Mouse (Mus musculus) CH12.LX (cell line): Measurements from ENCODE around the gene Nell1. TPM values are rescaled to one million over a fixed set of nuclear protein-coding genes. Genes with fewer than 3 reads are reported as not detected.

Experiments
- DNase-seq: peaks from one replicate; pipeline ENCODE4 v3.0.0-alpha.2; 2013; ENCODE audit errors: extremely low read depth
- H3K27ac ChIP-seq: 2 replicates; pipeline ENCODE4 v1.5.1; 2012; ENCODE audit warnings: low read depth, mild to moderate bottlenecking, control low read depth, moderate library complexity; ENCODE audit not compliant: insufficient read depth
- H3K27me3 ChIP-seq: replicated peaks from 2 replicates; pipeline ENCODE3; 2012; ENCODE audit warnings: inconsistent platforms
- H3K36me3 ChIP-seq, 2 experiments: replicated peaks in 1 of 2; 2 replicates each; pipeline versions ENCODE3 to v1.6.1; 2012; ENCODE audit warnings: inconsistent platforms in 1 of 2, low read length in 1 of 2, mild to moderate bottlenecking in 1 of 2, mixed read lengths in 1 of 2, moderate library complexity in 1 of 2; ENCODE audit not compliant: control insufficient read depth in 1 of 2, insufficient read depth in 1 of 2
- H3K4me1 ChIP-seq, 2 experiments: 2 replicates each; pipeline ENCODE4 v1.6.1; 2012; ENCODE audit warnings: inconsistent platforms in 1 of 2, moderate library complexity in 1 of 2; ENCODE audit not compliant: insufficient read depth in 2 of 2, control insufficient read depth in 1 of 2
- H3K4me2 ChIP-seq: 2 replicates; pipeline ENCODE4 v1.6.1; 2012; ENCODE audit warnings: low read depth, mild to moderate bottlenecking, control low read depth; ENCODE audit not compliant: poor library complexity, insufficient read depth, severe bottlenecking
- H3K4me3 ChIP-seq, 3 experiments: fragments of 150-350 bp in 1 of 3; sonication (generic) in 1 of 3; replicated peaks in 1 of 3; 2 replicates each; pipeline versions ENCODE3 to v1.5.1; 2011 to 2012; ENCODE audit warnings: low read depth in 2 of 3, low read length in 2 of 3, mild to moderate bottlenecking in 2 of 3, moderate library complexity in 2 of 3, control low read depth in 1 of 3, improper control_type of control experiment in 1 of 3, inconsistent platforms in 1 of 3, mixed read lengths in 1 of 3; ENCODE audit not compliant: poor library complexity in 1 of 3
- H3K79me2 ChIP-seq: replicated peaks from 2 replicates; pipeline ENCODE4 v1.6.1; 2012; ENCODE audit warnings: mild to moderate bottlenecking, moderate library complexity; ENCODE audit not compliant: control insufficient read depth, poor library complexity, insufficient read depth, severe bottlenecking; ENCODE audit errors: extremely low read depth
- H3K9ac ChIP-seq: 2 replicates; pipeline ENCODE4 v1.6.1; 2012; ENCODE audit warnings: low read depth, mild to moderate bottlenecking, control low read depth, moderate library complexity; ENCODE audit not compliant: insufficient read depth
- H3K9me3 ChIP-seq: replicated peaks from 2 replicates; pipeline ENCODE3; 2012; ENCODE audit warnings: low read length, inconsistent platforms, mixed read lengths
- BHLHE40 ChIP-seq: IDR thresholded peaks from 2 replicates; pipeline ENCODE4 v1.6.1; 2011; ENCODE audit warnings: mild to moderate bottlenecking, low read depth, low read length, improper control_type of control experiment
- CHD2 ChIP-seq: IDR thresholded peaks from 2 replicates; pipeline ENCODE4 v1.6.1; 2011; ENCODE audit warnings: low read length, improper control_type of control experiment
- CTCF ChIP-seq, 2 experiments: IDR thresholded peaks in 1 of 2; conservative IDR thresholded peaks in 1 of 2; 2 replicates each; pipeline ENCODE4 v1.5.1; 2011 to 2012; ENCODE audit warnings: low read depth in 2 of 2, low read length in 2 of 2, improper control_type of control experiment in 1 of 2, inconsistent platforms in 1 of 2, mild to moderate bottlenecking in 1 of 2, moderate library complexity in 1 of 2
- ELF1 ChIP-seq: IDR thresholded peaks from 2 replicates; pipeline ENCODE4 v1.6.1; 2014; ENCODE audit warnings: low read depth, mild to moderate bottlenecking, inconsistent platforms, low read length, improper control_type of control experiment
- ETS1 ChIP-seq: conservative IDR thresholded peaks from 2 replicates; pipeline ENCODE4 v1.6.1; 2012; ENCODE audit warnings: low read depth, mild to moderate bottlenecking, inconsistent platforms, low read length, improper control_type of control experiment, moderate library complexity
- GABPA ChIP-seq: IDR thresholded peaks from 2 replicates; pipeline ENCODE4 v1.6.1; 2012; ENCODE audit warnings: low read depth, low read length, improper control_type of control experiment, inconsistent platforms; ENCODE audit not compliant: insufficient replicate concordance
- JUN ChIP-seq: IDR thresholded peaks from 2 replicates; pipeline ENCODE4 v1.6.1; 2011; ENCODE audit warnings: low read depth, mild to moderate bottlenecking, low read length, improper control_type of control experiment, moderate library complexity; ENCODE audit not compliant: insufficient read depth
- JUND ChIP-seq: conservative IDR thresholded peaks from 2 replicates; pipeline ENCODE4 v1.6.1; 2011; ENCODE audit warnings: low read depth, low read length, improper control_type of control experiment
- MAFK ChIP-seq: IDR thresholded peaks from 2 replicates; pipeline ENCODE4 v1.6.1; 2011; ENCODE audit warnings: low read length, improper control_type of control experiment; ENCODE audit not compliant: insufficient replicate concordance
- MAZ ChIP-seq: IDR thresholded peaks from 2 replicates; pipeline ENCODE4 v1.6.1; 2012; ENCODE audit warnings: low read depth, mild to moderate bottlenecking, inconsistent platforms, low read length, improper control_type of control experiment, moderate library complexity
- MEF2A ChIP-seq: IDR thresholded peaks from 2 replicates; pipeline ENCODE4 v1.6.1; 2014; ENCODE audit warnings: low read depth, mild to moderate bottlenecking, inconsistent platforms, low read length, improper control_type of control experiment, borderline replicate concordance
- MXI1 ChIP-seq: IDR thresholded peaks from 2 replicates; pipeline ENCODE4 v1.6.1; 2011; ENCODE audit warnings: mild to moderate bottlenecking, low read depth, low read length, improper control_type of control experiment
- MYC ChIP-seq: IDR thresholded peaks from 2 replicates; pipeline ENCODE4 v1.6.1; 2011; ENCODE audit warnings: low read depth, mild to moderate bottlenecking, improper control_type of control experiment, low read length
- PAX5 ChIP-seq: IDR thresholded peaks from 2 replicates; pipeline ENCODE4 v1.6.1; 2012; ENCODE audit warnings: low read length, inconsistent platforms, mixed read lengths
- POLR2A ChIP-seq: IDR thresholded peaks from 2 replicates; pipeline ENCODE4 v1.6.1; 2011; ENCODE audit warnings: low read depth, mild to moderate bottlenecking, improper control_type of control experiment, low read length
- RAD21 ChIP-seq: IDR thresholded peaks from 2 replicates; pipeline ENCODE4 v1.6.1; 2011; ENCODE audit warnings: low read depth, mild to moderate bottlenecking, low read length, improper control_type of control experiment, moderate library complexity
- SIN3A ChIP-seq: IDR thresholded peaks from 2 replicates; pipeline ENCODE4 v1.6.1; 2012; ENCODE audit warnings: low read length, improper control_type of control experiment, inconsistent platforms
- SMC3 ChIP-seq: IDR thresholded peaks from 2 replicates; pipeline ENCODE4 v1.6.1; 2011; ENCODE audit warnings: low read depth, low read length, improper control_type of control experiment
- USF1 ChIP-seq: IDR thresholded peaks from 2 replicates; pipeline ENCODE4 v1.6.1; 2014; ENCODE audit warnings: low read depth, mild to moderate bottlenecking, inconsistent platforms, low read length, improper control_type of control experiment
- USF2 ChIP-seq: conservative IDR thresholded peaks from 2 replicates; pipeline ENCODE4 v1.6.1; 2011; ENCODE audit warnings: low read depth, low read length, improper control_type of control experiment
- ZC3H11A ChIP-seq: IDR thresholded peaks from 2 replicates; pipeline ENCODE4 v1.6.1; 2012; ENCODE audit warnings: low read depth, mild to moderate bottlenecking, inconsistent platforms, low read length, improper control_type of control experiment
- ZMIZ1 ChIP-seq: IDR thresholded peaks from 2 replicates; pipeline ENCODE4 v1.6.1; 2012; ENCODE audit warnings: low read depth, mild to moderate bottlenecking, inconsistent platforms, low read length, improper control_type of control experiment
- dilution Hi-C: fragments of 300-500 bp; cut with MboI; formaldehyde crosslinking; loops from 2 replicates; pipeline ENCODE4 v1.14.3; 2020; ENCODE audit warnings: low sequenced_read_pairs; ENCODE audit not compliant: extremely low pct_unique_long_range_greater_than_20kb, extremely low pct_ligation_motif_present
- in situ Hi-C: fragments of 300-500 bp; cut with MboI; formaldehyde crosslinking; loops from 3 replicates; pipeline ENCODE4 v1.14.3; 2019; ENCODE audit warnings: low sequenced_read_pairs, low pct_ligation_motif_present, low pct_unique_long_range_greater_than_20kb, mixed read lengths
- polyA plus RNA-seq: library from polyadenylated mRNA; unstranded; fragments of >175 nt; gene quantifications from 2 replicates; pipeline ENCODE4 v1.2.1, GENCODE M21; 2012; ENCODE audit warnings: low read depth; ENCODE audit not compliant: insufficient read length
- total RNA-seq, 2 experiments: library from RNA; depleted of rRNA; stranded (reverse); fragments of 300-350 nt in 1 of 2; fragments of >200 nt in 1 of 2; gene quantifications; 2 replicates each; pipeline ENCODE4 v1.2.3; 2012 to 2014

Nell1 gene
- total and polyA plus RNA-seq, 3 experiments: not detected

GRCm38 (mm10) chr7:50485304-50485703 is 510.6 kb downstream of the Nell1 start:
- no peaks in the 10 kb centered on the region for H3K79me2 ChIP-seq
- DNase-seq: no peak
- H3K27ac ChIP-seq: no peak overlapping the region
- peaks cover 36% of the 10 kb centered on the region for H3K9me3 ChIP-seq
- TF ChIP-seq CTCF (conservative IDR thresholded peaks at IDR 0.05 in 1 of 2, IDR thresholded peaks at IDR 0.05 in 1 of 2; ENCODE audit: low read depth in 2 of 2, low read length in 2 of 2) (peak in 1 of 2 experiments; percentile 21; a peak in 2 of 4 replicates), ZMIZ1 (no peak)
- dilution Hi-C loops: no loop called here
- no peak overlapping the region for H3K4me2 ChIP-seq
- H3K4me1 ChIP-seq: no peaks in the 10 kb centered on the region
- no peaks in the 10 kb centered on the region for H3K27me3 ChIP-seq
- no peak overlapping the region for H3K4me3 ChIP-seq
- H3K36me3 ChIP-seq: no peaks in the 10 kb centered on the region
- in situ Hi-C loops: no loop called here
- no peak overlapping the region for H3K9ac ChIP-seq

GRCm38 (mm10) chr7:50486884-50487420 is 512.3 kb downstream of the Nell1 start:
- no peak overlapping the region for H3K27ac ChIP-seq
- no peaks in the 10 kb centered on the region for H3K79me2 ChIP-seq
- H3K9ac ChIP-seq: no peak overlapping the region
- no peak for DNase-seq
- H3K9me3 ChIP-seq: peaks cover 43% of the 10 kb centered on the region
- H3K4me1 ChIP-seq: no peaks in the 10 kb centered on the region
- no peak overlapping the region for H3K4me2 ChIP-seq
- no peaks in the 10 kb centered on the region for H3K36me3 ChIP-seq
- in situ Hi-C loops: no loop called here
- dilution Hi-C loops: no loop called here
- no peak overlapping the region for H3K4me3 ChIP-seq
- TF ChIP-seq MEF2A (no peak), BHLHE40 (no peak), SIN3A (no peak), SMC3 (no peak)
- TF ChIP-seq, all 38 proteins: peak for 0
- no peaks in the 10 kb centered on the region for H3K27me3 ChIP-seq

- Histone ChIP-seq H3K4me2 (no peak overlapping the region), H3K79me2 (no peaks in the 10 kb centered on the region), H3K9ac (no peak overlapping the region), H3K4me1 (no peaks in the 10 kb centered on the region), H3K27me3 (no peaks in the 10 kb centered on the region), H3K36me3 (no peaks in the 10 kb centered on the region), H3K27ac (no peak overlapping the region), H3K4me3 (no peak overlapping the region), H3K9me3 (peaks cover 16% of the 10 kb centered on the region)
- no peak for DNase-seq
- TF ChIP-seq RAD21 (no peak), JUND (no peak), ELF1 (no peak), POLR2A (no peak), MAZ (no peak), SMC3 (no peak), ETS1 (no peak), MXI1 (no peak), MYC (no peak), SIN3A (no peak), CHD2 (no peak), ZMIZ1 (no peak), ZC3H11A (no peak), MAFK (no peak), PAX5 (no peak), USF2 (no peak), JUN (no peak), USF1 (no peak), MEF2A (no peak), GABPA (no peak)
- in situ Hi-C loops: no loop called here
- dilution Hi-C loops: no loop called here
Observed at GRCm38 (mm10) chr7:50501562-50501961, 526.9 kb downstream of the Nell1 start.
